Comparison of ENCODE assay signal across 28 mouse cellular contexts in the genomic region with DNA sequence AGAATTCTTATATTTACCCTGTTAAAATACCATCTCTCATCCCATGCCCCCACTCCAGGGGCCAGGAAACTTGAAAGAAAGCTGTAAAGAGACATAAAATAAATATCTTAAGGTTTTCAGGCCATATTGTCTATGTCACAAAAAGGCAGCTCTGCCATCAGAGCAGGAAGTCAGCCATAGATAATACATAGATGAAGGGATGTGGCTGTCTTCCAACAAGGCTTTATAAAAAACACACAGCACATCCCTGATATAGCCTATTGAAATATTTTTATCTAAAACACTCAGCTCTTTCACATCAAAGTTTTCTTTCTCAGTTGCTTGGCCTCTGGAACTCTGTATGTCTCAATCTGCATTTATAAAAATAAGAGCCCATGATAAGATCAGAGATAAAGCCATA. TPM values are rescaled to one million over a fixed set of nuclear protein-coding genes. Genes with fewer than 3 reads are reported as not detected.
DNase-seq lines count a peak whose midpoint lies in the region; ATAC-seq and TF ChIP-seq lines count a peak whose summit lies in the region.
"Had no signal": no experiment of that assay in that cellular context is flagged by ENCODE, and none has a peak within 500 bp of the region (broad histone marks: within the 10 kb centered on the region; RNA-seq: fewer than 3 reads in every experiment).

No protein-coding gene starts in this region.

- no peak overlapping the region for H3K4me2 ChIP-seq in kidney, embryonic 16.5 days (replicated peaks; ENCODE audit: low read depth, low read length)
- no peak overlapping the region for H3K4me2 ChIP-seq in lung, embryonic 14.5 days
- H3K4me2 ChIP-seq: embryonic facial prominence, embryonic 13.5 days; forebrain, embryonic 12.5 days; forebrain, embryonic 15.5 days; heart, embryonic 12.5 days; heart, embryonic 15.5 days; hindbrain, embryonic 13.5 days had no signal

- H3K4me1 ChIP-seq in kidney, embryonic 16.5 days (ENCODE audit: insufficient read depth, low read length): no peaks in the 10 kb centered on the region
- H3K4me1 ChIP-seq in lung, embryonic 14.5 days (ENCODE audit: insufficient read depth): no peaks in the 10 kb centered on the region
- peaks cover 3 to 17% of the 10 kb centered on the region in 2 experiments; a peak in 3 of 4 replicates for H3K4me1 ChIP-seq in MEL (ENCODE audit: control insufficient read depth in 1 of 2, insufficient read depth in 2 of 2, low read length in 2 of 2)
- H3K4me1 ChIP-seq: embryonic facial prominence, embryonic 10.5 days; embryonic facial prominence, embryonic 13.5 days; forebrain, embryonic 12.5 days; forebrain, embryonic 15.5 days; heart, embryonic 12.5 days; heart, embryonic 15.5 days; hindbrain, embryonic 10.5 days; hindbrain, embryonic 13.5 days had no signal

- no peak overlapping the region for H3K4me3 ChIP-seq in kidney, embryonic 16.5 days (ENCODE audit: low read length)
- no peak overlapping the region for H3K4me3 ChIP-seq in lung, embryonic 14.5 days (ENCODE audit: low read depth, low read length)
- H3K4me3 ChIP-seq in MEL (ENCODE audit: control insufficient read depth in 1 of 2, insufficient read depth in 1 of 2, low read depth in 2 of 2, low read length in 2 of 2): no peak overlapping the region
- H3K4me3 ChIP-seq: embryonic facial prominence, embryonic 10.5 days; embryonic facial prominence, embryonic 13.5 days; erythroblast, embryonic 14.5 days; forebrain, embryonic 12.5 days; forebrain, embryonic 15.5 days; heart, embryonic 12.5 days; heart, embryonic 15.5 days; hindbrain, embryonic 10.5 days; hindbrain, embryonic 13.5 days had no signal

- ATAC-seq in kidney, embryonic 16.5 days (ENCODE audit: low FRiP score, low TSS enrichment): 0 out of 2 replicates have a peak, but pooled peaks have one; percentile 39
- peak; percentile 52; the same call in 1 of the 2 replicates for ATAC-seq in lung, embryonic 14.5 days (ENCODE audit: insufficient read depth)
- ATAC-seq: forebrain, embryonic 15.5 days; hindbrain, embryonic 16.5 days; Patski had no signal

- TF ChIP-seq EP300 in MEL (IDR thresholded peaks at IDR 0.05; ENCODE audit: low read depth in 1 of 2, low read length in 2 of 2): peak; percentile 75 to 87

- H3K27me3 ChIP-seq in kidney, embryonic 16.5 days (ENCODE audit: insufficient read depth, low read length): peaks cover 3% of the 10 kb centered on the region; the same call in 1 of the 2 replicates
- H3K27me3 ChIP-seq in lung, embryonic 14.5 days (ENCODE audit: insufficient read depth, low read length): no peaks in the 10 kb centered on the region
- no peaks in the 10 kb centered on the region for H3K27me3 ChIP-seq in MEL (ENCODE audit: control insufficient read depth in 1 of 2, insufficient read depth in 2 of 2, low read length in 2 of 2)
- H3K27me3 ChIP-seq: forebrain, embryonic 15.5 days; heart, embryonic 12.5 days; heart, embryonic 15.5 days had no signal

- no peak for TF ChIP-seq RAD21 in MEL (IDR thresholded peaks at IDR 0.05; ENCODE audit: low read depth, low read length)

- no peaks in the 10 kb centered on the region for H3K79me2 ChIP-seq in MEL (ENCODE audit: control insufficient read depth, insufficient read depth, low read length, poor library complexity)

- no peak overlapping the region; the same call in 1 of the 2 replicates for H3K27ac ChIP-seq in kidney, embryonic 16.5 days (ENCODE audit: low read length)
- no peak overlapping the region for H3K27ac ChIP-seq in lung, embryonic 14.5 days (ENCODE audit: low read depth)
- H3K27ac ChIP-seq in MEL (ENCODE audit: control insufficient read depth, low read depth, low read length): no peak overlapping the region
- H3K27ac ChIP-seq: embryonic facial prominence, embryonic 10.5 days; embryonic facial prominence, embryonic 13.5 days; forebrain, embryonic 12.5 days; forebrain, embryonic 15.5 days; heart, embryonic 15.5 days; hindbrain, embryonic 10.5 days; hindbrain, embryonic 13.5 days had no signal

- DNase-seq in kidney, postnatal 10 days: no peak
- DNase-seq in lung, embryonic 14.5 days: peak; percentile 62
- no peak for DNase-seq in lung, adult 18-20 months
- peak; percentile 65 for DNase-seq in MEL (ENCODE audit: low read depth, low spot score)
- no peak for DNase-seq in adrenal gland, adult 2 months
- DNase-seq: adrenal gland, postnatal 14 days; cerebellum, adult 11 months; cerebellum, adult 2 months; cerebellum, adult 9-11 months; cerebellum, postnatal 25 days; gastrocnemius, postnatal 25 days; heart, adult 18-20 months; heart, postnatal 10 days; heart, postnatal 36 days had no signal

- H3K9ac ChIP-seq in kidney, embryonic 16.5 days (replicated peaks; ENCODE audit: low read length): no peak overlapping the region
- H3K9ac ChIP-seq in lung, embryonic 14.5 days: no peak overlapping the region
- no peak overlapping the region for H3K9ac ChIP-seq in MEL (ENCODE audit: control insufficient read depth, low read depth, low read length, poor library complexity, severe bottlenecking)
- H3K9ac ChIP-seq: embryonic facial prominence, embryonic 13.5 days; forebrain, embryonic 12.5 days; forebrain, embryonic 15.5 days; heart, embryonic 12.5 days; heart, embryonic 15.5 days; hindbrain, embryonic 13.5 days had no signal

- TF ChIP-seq POLR2A in MEL (IDR thresholded peaks at IDR 0.05; ENCODE audit: control insufficient read depth in 1 of 2, insufficient read depth in 1 of 2, low read depth in 1 of 2, low read length in 2 of 2, poor library complexity in 1 of 2): no peak

- TF ChIP-seq CTCF in lung, embryonic 14.5 days (IDR thresholded peaks at IDR 0.05; ENCODE audit: low read depth): no peak
- TF ChIP-seq CTCF in MEL (IDR thresholded peaks at IDR 0.05 in 2 of 3, conservative IDR thresholded peaks at IDR 0.05 in 1 of 3; ENCODE audit: control insufficient read depth in 1 of 3, insufficient read depth in 1 of 3, low read depth in 2 of 3, low read length in 3 of 3, poor library complexity in 1 of 3, severe bottlenecking in 1 of 3): no peak

- H3K9me3 ChIP-seq in kidney, embryonic 16.5 days (ENCODE audit: low read length): 0 out of 2 replicates have a peak, but pooled peaks cover 3% of the 10 kb centered on the region
- H3K9me3 ChIP-seq in lung, embryonic 14.5 days (ENCODE audit: low read depth, low read length): no peaks in the 10 kb centered on the region
- no peaks in the 10 kb centered on the region for H3K9me3 ChIP-seq in MEL (replicated peaks; ENCODE audit: insufficient read depth, low read length)
- H3K9me3 ChIP-seq: embryonic facial prominence, embryonic 10.5 days; embryonic facial prominence, embryonic 13.5 days; forebrain, embryonic 12.5 days; forebrain, embryonic 15.5 days; heart, embryonic 15.5 days; hindbrain, embryonic 10.5 days; hindbrain, embryonic 13.5 days had no signal

- no peaks in the 10 kb centered on the region for H3K36me3 ChIP-seq in kidney, embryonic 16.5 days (ENCODE audit: insufficient read depth, low read length)
- no peaks in the 10 kb centered on the region for H3K36me3 ChIP-seq in lung, embryonic 14.5 days (ENCODE audit: insufficient read depth)
- H3K36me3 ChIP-seq in MEL (ENCODE audit: control insufficient read depth in 1 of 2, insufficient read depth in 2 of 2, low read length in 2 of 2): peaks cover 0 to 14% of the 10 kb centered on the region in 2 experiments; a peak in 2 of 4 replicates
- H3K36me3 ChIP-seq: embryonic facial prominence, embryonic 10.5 days; embryonic facial prominence, embryonic 13.5 days; forebrain, embryonic 12.5 days; forebrain, embryonic 15.5 days; heart, embryonic 12.5 days; heart, embryonic 15.5 days; hindbrain, embryonic 10.5 days; hindbrain, embryonic 13.5 days had no signal

TF ChIP-seq in MEL, 35 proteins besides CTCF, POLR2A, EP300 and RAD21:
- TF ChIP-seq POLR2AphosphoS2 (IDR thresholded peaks at IDR 0.05; ENCODE audit: low read length): no peak
- peak; percentile 70; the same call in 1 of the 2 replicates for TF ChIP-seq MEF2A (IDR thresholded peaks at IDR 0.05; ENCODE audit: extremely low read depth, insufficient replicate concordance, low read depth, low read length, poor library complexity, severe bottlenecking)
- TF ChIP-seq TCF12 (IDR thresholded peaks at IDR 0.05; ENCODE audit: low read depth, low read length): peak; percentile 76
- peak; percentile 72 for TF ChIP-seq GATA1 (IDR thresholded peaks at IDR 0.05; ENCODE audit: low read depth, low read length)
- TF ChIP-seq ETS1 (IDR thresholded peaks at IDR 0.05; ENCODE audit: low read depth, low read length): peak; percentile 77
- TF ChIP-seq MXI1 (IDR thresholded peaks at IDR 0.05; ENCODE audit: low read depth, low read length): no peak
- peak; percentile 81 for TF ChIP-seq ZNF384 (IDR thresholded peaks at IDR 0.05; ENCODE audit: low read depth, low read length)
- TF ChIP-seq KAT2A (conservative IDR thresholded peaks at IDR 0.05; ENCODE audit: low read depth, low read length): peak; percentile 27; the same call in 1 of the 2 replicates
- TF ChIP-seq JUND (IDR thresholded peaks at IDR 0.05; ENCODE audit: low read depth, low read length): no peak
- no peak for TF ChIP-seq CHD1 (IDR thresholded peaks at IDR 0.05; ENCODE audit: low read depth, low read length)
- no peak for TF ChIP-seq POLR2AphosphoS5 (IDR thresholded peaks at IDR 0.05; ENCODE audit: borderline replicate concordance, low read depth, low read length)
- no peak; the same call in 1 of the 2 replicates for TF ChIP-seq ZKSCAN1 (IDR thresholded peaks at IDR 0.05; ENCODE audit: low read depth, low read length)
- TF ChIP-seq SIN3A (IDR thresholded peaks at IDR 0.05; ENCODE audit: low read length): peak; percentile 39; the same call in 1 of the 2 replicates
- no peak for TF ChIP-seq CHD2 (IDR thresholded peaks at IDR 0.05; ENCODE audit: low read length)
- peak; percentile 49; the same call in 1 of the 2 replicates for TF ChIP-seq ELF1 (IDR thresholded peaks at IDR 0.05; ENCODE audit: low read depth, low read length)
- peak; percentile 81 for TF ChIP-seq RCOR1 (IDR thresholded peaks at IDR 0.05; ENCODE audit: low read depth, low read length)
- no peak for TF ChIP-seq USF2 (IDR thresholded peaks at IDR 0.05; ENCODE audit: borderline replicate concordance in 1 of 2, insufficient read depth in 1 of 2, low read depth in 1 of 2, low read length in 2 of 2)
- no peak for TF ChIP-seq TBP (IDR thresholded peaks at IDR 0.05; ENCODE audit: low read depth, low read length)
- TF ChIP-seq NRF1 (IDR thresholded peaks at IDR 0.05; ENCODE audit: insufficient read depth, low read depth, low read length, poor library complexity, severe bottlenecking): no peak
- no peak for TF ChIP-seq USF1 (IDR thresholded peaks at IDR 0.05; ENCODE audit: low read depth, low read length)

RNA-seq across cellular contexts. Expression of gene Ace2, which starts 14.5 kb away (rescaled TPM):
- 66.1 and 73.0 TPM in 2 replicates for polyA plus RNA-seq in kidney, embryonic 16.5 days (2015; fragmentation: Nextera tagmentation; extraction: Ambion mirVana)
- polyA plus RNA-seq in lung, embryonic 14.5 days (2014; fragmentation: Nextera tagmentation; extraction: Ambion mirVana): 0.68 and 1.0 TPM in 2 replicates
- not detected in 2 replicates for total RNA-seq in MEL (2012; rRNA removed)
- polyA plus RNA-seq in MEL (2012; ENCODE audit: insufficient read depth in 1 of 2, insufficient read length in 2 of 2, low read depth in 1 of 2, low replicate concordance in 2 of 2, missing spikeins in 1 of 2): not detected
- 1 to 10 TPM; 5.3 to 8.7 TPM for total RNA-seq in adrenal gland, adult 2 months (2021)
- 0.31 and 0.37 TPM in 2 replicates for polyA plus RNA-seq in adrenal gland, adult 2 months (2012; rRNA removed)
- total RNA-seq: common myeloid progenitor, adult 5-6 weeks; ES-E14 had no signal
- polyA plus RNA-seq: erythroblast, embryonic 14.5 days had no signal

Comparison
In these comparisons a context has a peak if more than half of its experiments do, and no peak if none do; other contexts are left out.
1. DNase-seq: peak in lung, embryonic 14.5 days (single experiment) and MEL (single experiment); none in kidney, postnatal 10 days (single experiment), lung, adult 18-20 months (0 of 2) and adrenal gland, adult 2 months (single experiment).
2. RNA of gene Ace2, which starts 14.5 kb away (polyA plus RNA-seq): 66.1 to 73.0 TPM in kidney, embryonic 16.5 days; 0.68 to 1.0 TPM in lung, embryonic 14.5 days, 0.31 to 0.37 TPM in adrenal gland, adult 2 months and not detected in MEL; every median in the first group is over 10 times any median in the second.